Mouse (Mus musculus) lung, embryonic 15.5 days (tissue): ENCODE data around the gene C2cd3. TPM values are rescaled to one million over a fixed set of nuclear protein-coding genes. Genes with fewer than 3 reads are reported as not detected.

Source experiments
- ATAC-seq: fragments of 200-750 bp; cut with Nextera tagmentation; 2 replicates; pipeline ENCODE4 v1.8.0; 2017; ENCODE audit warnings: moderate number of reproducible peaks, borderline replicate concordance; ENCODE audit not compliant: low FRiP score, low TSS enrichment; ENCODE audit errors: extremely low read depth
- H3K27ac ChIP-seq: fragments of 300-500 bp; sonication (generic); 2 replicates; pipeline ENCODE4 v1.5.1; 2015; ENCODE audit warnings: moderate library complexity, mild to moderate bottlenecking, inconsistent platforms
- H3K27me3 ChIP-seq: fragments of 300-500 bp; sonication (generic); 2 replicates; pipeline ENCODE4 v1.6.1; 2015; ENCODE audit warnings: inconsistent platforms
- H3K36me3 ChIP-seq: fragments of 300-500 bp; sonication (generic); 2 replicates; pipeline ENCODE4 v1.6.1; 2015; ENCODE audit warnings: inconsistent platforms
- H3K4me1 ChIP-seq: fragments of 300-500 bp; sonication (generic); 2 replicates; pipeline ENCODE4 v1.6.1; 2015; ENCODE audit warnings: inconsistent platforms
- H3K4me2 ChIP-seq: fragments of 300-500 bp; sonication (generic); 2 replicates; pipeline ENCODE4 v1.6.1; 2015; ENCODE audit warnings: inconsistent platforms, mild to moderate bottlenecking, moderate library complexity
- H3K4me3 ChIP-seq: fragments of 300-500 bp; sonication (generic); 2 replicates; pipeline ENCODE4 v1.5.1; 2015; ENCODE audit warnings: mild to moderate bottlenecking, inconsistent platforms
- H3K9ac ChIP-seq: fragments of 300-500 bp; sonication (generic); 2 replicates; pipeline ENCODE4 v1.6.1; 2015; ENCODE audit warnings: inconsistent platforms
- H3K9me3 ChIP-seq: fragments of 300-500 bp; sonication (generic); 2 replicates; pipeline ENCODE4 v1.6.1; 2016; ENCODE audit warnings: inconsistent platforms
- WGBS: fragments of 180-500 bp; shearing (Covaris S2); methylation state at CpG from one replicate; pipeline ENCODE4 v1.1.7; 2015; 5-methylcytosine and 5-hydroxymethylcytosine counted together
- polyA plus RNA-seq: library from polyadenylated mRNA; unstranded; fragments of >200 nt; fragmentation: Nextera tagmentation; extraction: Ambion mirVana; gene quantifications from 2 replicates; pipeline ENCODE4 v1.2.1, GENCODE M21; 2015

The C2cd3 gene
- polyA plus RNA-seq, 1 experiment from 2014 or later, result 20.7 TPM

DNA sequence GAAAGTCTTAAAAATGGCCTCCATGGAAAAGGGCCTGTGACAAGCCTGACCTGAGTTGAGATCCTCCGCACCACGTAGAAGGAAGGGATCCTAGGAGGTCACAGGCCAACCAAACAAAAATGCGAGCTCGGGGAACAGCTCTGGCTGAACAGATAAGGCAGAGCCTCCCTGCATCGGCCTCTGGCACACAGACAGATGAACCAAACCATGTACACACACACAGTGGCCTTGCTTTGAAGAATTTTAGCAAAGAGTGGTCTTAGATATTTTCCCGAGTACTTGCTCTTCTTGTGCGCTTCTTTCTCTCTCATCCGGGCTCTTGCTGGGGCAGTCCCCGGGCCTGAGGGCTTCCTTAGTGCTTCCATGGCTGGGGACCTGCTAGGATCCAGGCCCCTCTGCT, 91.2 kb downstream of the C2cd3 start:
- Histone ChIP-seq H3K9ac (no peak overlapping the region), H3K27ac (no peak overlapping the region), H3K9me3 (no peaks in the 10 kb centered on the region), H3K36me3 (peaks cover 9% of the 10 kb centered on the region), H3K4me1 (peaks cover 17% of the 10 kb centered on the region), H3K4me3 (no peak overlapping the region), H3K27me3 (no peaks in the 10 kb centered on the region), H3K4me2 (no peak overlapping the region)
- WGBS, result 56% methylated on average over 9 of the region's 9 CpGs
- ATAC-seq, result no peak

DNA sequence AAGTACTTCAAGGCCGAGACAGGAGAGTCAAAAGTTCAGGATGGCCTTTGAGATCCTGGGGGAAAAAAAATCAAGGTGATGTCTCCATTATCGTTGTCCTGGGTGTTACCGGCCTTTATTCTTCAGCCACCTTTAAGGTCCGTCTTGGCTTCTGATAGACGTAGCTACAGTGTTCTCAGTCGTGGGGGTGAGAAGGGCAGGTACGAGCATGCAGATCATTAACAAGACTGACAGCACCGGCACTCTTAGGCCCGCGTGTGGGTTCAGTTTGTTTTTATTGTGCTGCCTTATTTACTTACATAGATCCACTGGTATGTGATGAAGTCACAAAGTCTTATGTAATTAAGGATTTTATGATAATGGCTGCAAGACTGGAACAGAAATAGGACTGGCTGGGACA, 91.7 kb downstream of the C2cd3 start:
- no peak for ATAC-seq
- Histone ChIP-seq H3K27me3 (no peaks in the 10 kb centered on the region), H3K4me3 (no peak overlapping the region), H3K27ac (no peak overlapping the region), H3K9ac (no peak overlapping the region), H3K4me1 (peaks cover 17% of the 10 kb centered on the region), H3K4me2 (no peak overlapping the region), H3K36me3 (peaks cover 9% of the 10 kb centered on the region), H3K9me3 (no peaks in the 10 kb centered on the region)
- 57% methylated on average over 10 of the region's 10 CpGs for WGBS

DNA sequence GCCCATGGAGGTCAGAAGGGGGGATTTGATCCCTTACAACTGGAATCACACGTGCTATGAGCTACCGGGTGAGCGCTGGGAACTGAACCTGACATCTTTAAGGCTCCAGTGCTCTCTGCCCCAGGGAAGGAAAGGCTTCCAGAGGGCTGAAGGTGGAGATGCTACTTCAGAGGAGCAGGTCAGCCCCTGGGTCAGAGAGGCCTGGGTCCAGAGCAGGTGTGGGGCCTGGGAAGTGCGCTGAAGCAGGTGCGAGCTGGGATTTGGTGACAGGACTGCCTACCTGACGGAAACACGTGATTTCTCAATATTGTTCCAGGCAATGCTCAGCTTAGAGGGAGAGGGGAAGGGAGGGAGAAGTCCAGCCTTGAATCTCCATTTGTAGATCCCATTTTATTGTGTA, 92.2 kb downstream of the C2cd3 start:
- no peaks in the 10 kb centered on the region for H3K9me3 ChIP-seq
- ATAC-seq, result no peak
- H3K4me1 ChIP-seq, result peaks cover 17% of the 10 kb centered on the region
- no peak overlapping the region for H3K4me3 ChIP-seq
- no peak overlapping the region for H3K27ac ChIP-seq
- no peaks in the 10 kb centered on the region for H3K27me3 ChIP-seq
- H3K36me3 ChIP-seq, result peaks cover 9% of the 10 kb centered on the region
- no peak overlapping the region for H3K4me2 ChIP-seq
- H3K9ac ChIP-seq, result no peak overlapping the region
- 84% methylated on average over 7 of the region's 7 CpGs for WGBS

DNA sequence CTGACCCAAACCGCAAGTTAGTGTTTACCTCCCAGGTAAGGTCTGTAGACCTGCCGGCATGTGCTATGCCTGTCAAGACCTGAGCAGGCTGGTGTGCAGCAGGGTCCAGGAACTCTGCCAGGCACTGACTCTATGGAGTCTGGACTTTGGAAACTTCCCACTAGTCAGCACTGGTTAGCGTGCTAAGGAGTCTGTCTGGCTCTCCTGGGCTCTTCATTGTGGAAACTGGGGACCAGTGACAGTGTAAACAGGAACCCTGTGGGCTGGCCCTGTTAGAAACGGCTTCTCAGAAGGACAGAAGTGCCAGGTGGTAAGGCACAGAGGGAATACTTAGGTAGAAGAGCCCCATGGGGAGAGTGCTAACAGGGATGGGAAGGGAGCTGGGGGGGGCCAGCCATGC, 93.2 kb downstream of the C2cd3 start:
- Histone ChIP-seq H3K36me3 (no peaks in the 10 kb centered on the region), H3K27ac (peak overlapping the region; percentile 78), H3K4me2 (peak overlapping the region; percentile 33), H3K9me3 (no peaks in the 10 kb centered on the region), H3K4me3 (no peak overlapping the region), H3K9ac (peak overlapping the region; percentile 10; the same call in 1 of the 2 replicates), H3K27me3 (no peaks in the 10 kb centered on the region), H3K4me1 (peaks cover 17% of the 10 kb centered on the region)
- 0 out of 2 replicates have a peak, but pooled peaks have one; percentile 1 for ATAC-seq
- 50% methylated on average over 4 of the region's 4 CpGs for WGBS

DNA sequence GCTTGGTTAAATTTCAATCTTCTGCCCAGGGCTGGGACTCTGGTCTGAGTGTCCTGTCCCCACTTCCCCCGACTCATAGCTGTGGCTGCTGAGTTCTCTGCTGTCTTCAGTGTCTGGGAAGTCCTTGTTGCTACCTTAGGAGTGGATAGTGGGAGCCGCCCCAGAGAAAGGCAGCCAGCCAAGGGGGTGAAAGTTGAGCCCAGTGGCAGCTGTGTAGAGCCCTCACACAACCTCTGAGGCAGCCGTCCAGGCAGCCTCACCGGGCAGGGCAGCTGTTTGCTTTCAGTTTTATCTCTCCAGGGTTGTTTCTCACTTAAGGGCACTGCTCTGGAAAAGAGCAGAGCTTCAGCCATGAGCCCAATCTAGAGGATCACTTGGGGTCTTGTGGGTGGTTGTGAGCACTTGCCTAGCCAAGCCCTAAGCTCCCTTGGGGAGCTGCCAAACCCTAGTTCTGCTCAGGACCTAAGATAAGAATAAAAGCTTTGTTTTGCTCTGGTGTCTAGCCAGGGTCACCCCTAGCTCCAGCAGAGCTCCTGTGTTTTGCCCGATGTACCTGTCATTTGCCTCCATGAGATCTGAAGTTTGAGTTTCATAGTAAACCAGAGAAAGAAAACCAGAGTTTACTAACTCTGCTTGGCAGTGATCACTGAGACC, 93.8 kb downstream of the C2cd3 start:
- H3K9ac ChIP-seq, result peak overlapping the region; percentile 10; the same call in 1 of the 2 replicates

DNA sequence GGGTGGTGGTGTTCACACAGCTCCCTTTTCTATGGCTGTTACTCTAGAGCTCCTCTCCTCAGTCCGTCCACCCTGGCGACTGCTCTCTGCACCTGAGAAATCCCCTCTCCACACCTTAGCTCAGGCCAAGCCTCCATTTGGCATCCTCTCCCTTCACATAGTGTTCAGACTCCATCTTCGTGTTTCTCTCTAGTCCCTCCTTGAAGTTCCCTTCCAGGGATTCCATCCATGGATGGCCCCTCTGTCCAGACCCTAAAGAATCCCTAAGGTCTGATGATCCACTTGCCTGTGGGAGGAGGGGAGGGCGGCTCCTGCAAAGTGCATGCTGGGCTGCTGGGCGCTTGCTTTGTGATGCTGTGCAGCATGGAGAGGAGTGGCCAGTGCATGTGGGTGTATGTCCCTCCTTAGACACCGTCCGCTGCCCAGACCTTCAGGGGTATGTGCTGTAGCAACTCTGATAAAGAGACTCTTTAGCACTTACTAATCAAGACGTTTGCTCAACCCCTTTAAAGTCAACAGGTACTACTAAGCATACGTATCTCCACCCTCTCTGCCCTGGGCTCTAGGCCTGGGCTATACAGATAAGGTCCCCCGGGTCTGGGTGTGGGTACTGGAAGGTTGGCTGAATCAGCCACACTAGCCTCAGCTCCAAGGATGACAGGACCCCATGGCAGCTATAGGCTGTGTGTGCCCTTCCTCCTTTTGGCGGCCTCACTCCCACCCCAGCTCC, 94.9 kb downstream of the C2cd3 start:
- no peak overlapping the region for H3K4me2 ChIP-seq
- H3K9ac ChIP-seq, result no peak overlapping the region
- no peaks in the 10 kb centered on the region for H3K36me3 ChIP-seq
- H3K4me1 ChIP-seq, result peaks cover 17% of the 10 kb centered on the region
- no peaks in the 10 kb centered on the region for H3K27me3 ChIP-seq
- no peak overlapping the region for H3K27ac ChIP-seq
- ATAC-seq, result peak; percentile 65; the same call in 1 of the 2 replicates
- no peak overlapping the region for H3K4me3 ChIP-seq
- no peaks in the 10 kb centered on the region for H3K9me3 ChIP-seq
- WGBS, result 80% methylated on average over 11 of the region's 11 CpGs

More for the DNA sequence above, 93.8 kb downstream of the C2cd3 start:
- H3K27me3 ChIP-seq, result no peaks in the 10 kb centered on the region
- peaks cover 17% of the 10 kb centered on the region for H3K4me1 ChIP-seq
- H3K27ac ChIP-seq, result peak overlapping the region; percentile 78
- no peak overlapping the region for H3K4me3 ChIP-seq
- H3K36me3 ChIP-seq, result no peaks in the 10 kb centered on the region
- WGBS, result 18% methylated on average over 5 of the region's 5 CpGs
- ATAC-seq, result peak; percentile 49; the same call in 1 of the 2 replicates
- H3K4me2 ChIP-seq, result peak overlapping the region; percentile 33
- H3K9me3 ChIP-seq, result no peaks in the 10 kb centered on the region

DNA sequence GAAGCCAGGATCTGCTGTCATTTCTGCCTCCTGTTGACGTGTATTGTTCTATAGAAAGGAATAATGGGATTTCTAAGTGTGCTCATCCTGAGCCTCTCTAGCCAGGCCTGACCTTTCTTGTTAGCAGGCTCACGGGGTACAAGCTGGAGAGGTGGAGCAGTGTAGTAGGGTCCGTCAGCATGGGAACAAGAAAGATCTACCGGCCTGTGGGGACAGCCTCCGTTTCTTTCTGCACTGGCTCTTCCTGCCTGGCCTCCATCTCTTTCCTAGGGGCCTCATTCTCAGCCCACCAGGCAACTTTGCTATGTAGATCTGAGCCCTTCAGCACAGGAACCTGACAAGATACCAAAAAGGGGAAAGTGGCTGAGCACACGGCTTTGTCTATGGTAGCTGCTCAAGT, 96.7 kb downstream of the C2cd3 start:
- WGBS, result 90% methylated on average over 6 of the region's 6 CpGs
- Histone ChIP-seq H3K4me1 (peaks cover 17% of the 10 kb centered on the region), H3K27me3 (no peaks in the 10 kb centered on the region), H3K4me2 (no peak overlapping the region), H3K9me3 (no peaks in the 10 kb centered on the region), H3K4me3 (no peak overlapping the region), H3K36me3 (no peaks in the 10 kb centered on the region), H3K9ac (no peak overlapping the region), H3K27ac (no peak overlapping the region)
- no peak for ATAC-seq

DNA sequence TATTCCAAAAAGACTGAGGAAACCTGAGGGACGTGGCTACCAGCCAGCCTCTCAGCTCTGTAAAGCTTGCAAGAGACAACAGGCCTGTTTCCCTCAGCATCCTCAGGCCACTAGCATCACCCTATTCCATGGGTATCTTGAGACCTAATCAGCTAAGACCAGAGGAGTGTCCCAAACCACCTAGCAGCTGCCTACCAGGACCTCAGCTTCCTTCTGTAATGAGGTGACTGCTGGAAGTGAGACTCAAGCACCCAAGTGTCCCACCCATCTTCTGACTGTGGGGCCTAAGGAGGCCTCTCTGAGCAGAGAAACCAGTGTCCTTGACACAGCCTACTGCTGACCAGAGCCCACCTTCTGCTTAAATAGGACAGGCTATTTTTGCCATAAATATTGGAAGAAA, 97.5 kb downstream of the C2cd3 start:
- Histone ChIP-seq H3K27me3 (no peaks in the 10 kb centered on the region), H3K4me3 (no peak overlapping the region), H3K4me1 (peaks cover 17% of the 10 kb centered on the region), H3K9me3 (no peaks in the 10 kb centered on the region), H3K4me2 (no peak overlapping the region), H3K36me3 (no peaks in the 10 kb centered on the region), H3K27ac (no peak overlapping the region), H3K9ac (no peak overlapping the region)
- WGBS, result 92% methylated on average over 1 of the region's 1 CpGs
- no peak for ATAC-seq

DNA sequence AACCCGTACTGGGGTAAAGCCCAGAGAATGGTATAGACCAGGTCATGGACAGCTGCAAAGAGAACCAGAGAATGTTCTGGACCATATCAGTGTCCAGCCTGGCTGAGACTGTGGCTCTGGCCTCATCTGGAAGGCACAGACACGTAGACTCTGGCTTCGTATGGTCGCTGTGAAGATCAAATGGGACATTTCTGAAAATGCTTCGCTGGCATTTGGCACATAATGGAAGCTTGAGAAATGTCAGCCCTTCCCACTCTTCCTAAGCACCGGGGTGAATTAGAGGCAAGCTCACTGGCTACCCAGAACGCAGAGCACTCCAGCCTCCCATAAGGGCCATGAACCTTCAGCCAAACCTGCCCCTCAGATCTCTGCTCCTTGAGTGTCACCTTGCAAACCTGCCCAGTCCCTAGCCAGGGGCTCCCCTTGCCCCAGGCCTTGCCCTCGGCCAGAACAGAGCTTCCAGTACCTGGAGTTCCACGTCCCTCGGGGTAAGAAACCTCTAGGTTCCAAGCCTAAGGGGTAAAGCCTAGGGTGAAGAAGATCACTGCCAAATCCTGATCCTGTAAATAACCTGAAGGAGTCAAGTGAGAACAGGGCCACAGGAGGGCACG, 98.9 kb downstream of the C2cd3 start:
- no peak for ATAC-seq
- H3K4me3 ChIP-seq, result no peak overlapping the region
- no peak overlapping the region for H3K27ac ChIP-seq
- H3K36me3 ChIP-seq, result no peaks in the 10 kb centered on the region
- H3K27me3 ChIP-seq, result no peaks in the 10 kb centered on the region
- H3K4me1 ChIP-seq, result peaks cover 8% of the 10 kb centered on the region
- H3K9ac ChIP-seq, result no peak overlapping the region
- no peak overlapping the region for H3K4me2 ChIP-seq
- no peaks in the 10 kb centered on the region for H3K9me3 ChIP-seq
- 87% methylated on average over 11 of the region's 11 CpGs for WGBS

DNA sequence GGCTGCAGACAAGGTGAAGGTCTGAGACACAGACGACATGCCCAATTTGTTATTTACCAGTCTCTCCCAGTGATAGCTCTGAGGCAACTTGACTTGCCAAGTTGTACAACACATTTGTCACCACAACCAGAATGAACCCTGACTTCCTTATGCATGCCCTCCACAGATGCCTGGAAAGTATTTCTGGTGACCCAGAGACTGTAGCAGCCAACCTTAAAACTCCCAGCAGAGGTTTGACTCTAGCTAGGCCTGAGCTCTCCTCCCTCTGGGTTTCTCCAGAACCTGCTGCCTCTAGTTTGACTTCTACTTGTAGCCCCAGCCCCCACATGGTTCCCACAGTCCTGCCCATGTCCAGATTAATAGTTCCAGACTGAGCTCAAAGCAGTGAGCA, 99.4 kb downstream of the C2cd3 start:
- no peak overlapping the region for H3K4me2 ChIP-seq
- no peaks in the 10 kb centered on the region for H3K27me3 ChIP-seq
- no peak overlapping the region for H3K4me3 ChIP-seq
- WGBS, result 84% methylated on average over 1 of the region's 1 CpGs
- no peaks in the 10 kb centered on the region for H3K36me3 ChIP-seq
- no peaks in the 10 kb centered on the region for H3K9me3 ChIP-seq
- H3K9ac ChIP-seq, result no peak overlapping the region
- no peak for ATAC-seq
- peaks cover 5% of the 10 kb centered on the region; the same call in 1 of the 2 replicates for H3K4me1 ChIP-seq
- no peak overlapping the region for H3K27ac ChIP-seq

DNA sequence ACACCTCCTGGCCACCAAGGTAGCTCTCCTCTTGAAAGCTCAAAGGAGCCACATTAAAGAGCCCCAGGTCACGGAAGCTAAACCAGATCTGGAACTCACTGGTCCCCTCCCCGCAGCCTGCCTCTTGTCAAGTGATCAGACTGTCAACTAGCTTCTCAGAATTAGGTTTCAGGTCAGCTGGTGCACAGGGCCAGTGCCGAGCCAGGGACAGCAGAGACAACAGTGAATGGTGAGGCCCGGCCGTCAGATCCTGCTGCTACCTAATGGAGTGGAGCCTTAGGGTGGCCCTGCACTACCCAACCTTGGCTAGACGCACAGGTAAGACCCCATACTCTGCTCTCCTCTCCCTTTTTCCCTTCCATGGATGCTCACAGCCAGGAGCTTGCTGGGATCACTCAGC, 100.7 kb downstream of the C2cd3 start, which contains the start of gene Ucp3:
Gene Ucp3 (plus strand): TSS at position 214 of the 400 bp plus-strand sequence.
- no peak within 1 kb of the TSS for H3K4me3 ChIP-seq
- no peaks in the 10 kb centered on the region for H3K36me3 ChIP-seq
- H3K4me1 ChIP-seq, result peaks cover 5% of the 10 kb centered on the region; the same call in 1 of the 2 replicates
- WGBS, result 76% methylated on average over 6 of the region's 6 CpGs
- no peak within 1 kb of the TSS for H3K4me2 ChIP-seq
- no peak within 1 kb of the TSS for H3K9ac ChIP-seq
- no peak within 1 kb of the TSS for H3K27ac ChIP-seq
- H3K9me3 ChIP-seq, result no peaks in the 10 kb centered on the region
- ATAC-seq, result no peak
- no peaks in the 10 kb centered on the region for H3K27me3 ChIP-seq
